Mouse (Mus musculus) C2C12 (cell line): Measurements from ENCODE around the gene Sh3glb2. TPM values are rescaled to one million over a fixed set of nuclear protein-coding genes. Genes with fewer than 3 reads are reported as not detected.

ENCODE experiments used
- H3K27me3 ChIP-seq: one replicate; pipeline ENCODE4 v1.6.1; 2011; ENCODE audit not compliant: control insufficient read depth, insufficient read depth, insufficient read length
- H3K36me3 ChIP-seq: one replicate; pipeline ENCODE4 v1.6.1; 2011; ENCODE audit not compliant: control insufficient read depth, insufficient read depth
- H3K4me3 ChIP-seq: one replicate; pipeline ENCODE4 v1.5.1; 2011; ENCODE audit warnings: mild to moderate bottlenecking, control low read depth; ENCODE audit not compliant: poor library complexity, insufficient read depth, severe bottlenecking
- H3K79me2 ChIP-seq: one replicate; pipeline ENCODE4 v1.6.1; 2011; ENCODE audit not compliant: control insufficient read depth, insufficient read depth
- H3K79me3 ChIP-seq: one replicate; pipeline ENCODE4 v1.6.1; 2011; ENCODE audit warnings: low read depth, control low read depth
- H3ac ChIP-seq: one replicate; pipeline ENCODE3; 2011; ENCODE audit warnings: low read depth; ENCODE audit not compliant: control insufficient read depth, insufficient read length
- CEBPB ChIP-seq: IDR thresholded peaks from one replicate; pipeline ENCODE4 v1.6.1; 2011; ENCODE audit warnings: low read depth, mild to moderate bottlenecking, control low read depth, moderate library complexity
- CTCF ChIP-seq: IDR thresholded peaks from one replicate; pipeline ENCODE4 v1.5.1; 2011; ENCODE audit not compliant: control insufficient read depth, insufficient read depth, insufficient read length
- FOSL1 ChIP-seq: IDR thresholded peaks from one replicate; pipeline ENCODE4 v1.8.0; 2011; ENCODE audit warnings: mild to moderate bottlenecking, low read length; ENCODE audit not compliant: poor library complexity, insufficient read depth, severe bottlenecking
- MAX ChIP-seq: IDR thresholded peaks from one replicate; pipeline ENCODE4 v1.6.1; 2011; ENCODE audit warnings: mild to moderate bottlenecking, control low read depth
- MYOD1 ChIP-seq: IDR thresholded peaks from one replicate; pipeline ENCODE4 v1.6.1; 2011; ENCODE audit warnings: low read depth; ENCODE audit not compliant: control insufficient read depth, insufficient read length
- MYOG ChIP-seq: IDR thresholded peaks from one replicate; pipeline ENCODE4 v1.6.1; 2011; ENCODE audit not compliant: control insufficient read depth, insufficient read length; ENCODE audit errors: extremely low read depth
- USF1 ChIP-seq: IDR thresholded peaks from one replicate; pipeline ENCODE4 v1.6.1; 2011; ENCODE audit warnings: low read depth, mild to moderate bottlenecking, control low read depth, moderate library complexity
- polyA plus RNA-seq: library from polyadenylated mRNA; unstranded; fragments of >200 nt; fragmentation: generic; extraction: Trizol; gene quantifications from one replicate; pipeline ENCODE4 v1.2.1, GENCODE M21; 2012; ENCODE audit warnings: missing spikeins

The Sh3glb2 gene
- polyA plus RNA-seq, 1 experiment: 60.0 TPM

DNA sequence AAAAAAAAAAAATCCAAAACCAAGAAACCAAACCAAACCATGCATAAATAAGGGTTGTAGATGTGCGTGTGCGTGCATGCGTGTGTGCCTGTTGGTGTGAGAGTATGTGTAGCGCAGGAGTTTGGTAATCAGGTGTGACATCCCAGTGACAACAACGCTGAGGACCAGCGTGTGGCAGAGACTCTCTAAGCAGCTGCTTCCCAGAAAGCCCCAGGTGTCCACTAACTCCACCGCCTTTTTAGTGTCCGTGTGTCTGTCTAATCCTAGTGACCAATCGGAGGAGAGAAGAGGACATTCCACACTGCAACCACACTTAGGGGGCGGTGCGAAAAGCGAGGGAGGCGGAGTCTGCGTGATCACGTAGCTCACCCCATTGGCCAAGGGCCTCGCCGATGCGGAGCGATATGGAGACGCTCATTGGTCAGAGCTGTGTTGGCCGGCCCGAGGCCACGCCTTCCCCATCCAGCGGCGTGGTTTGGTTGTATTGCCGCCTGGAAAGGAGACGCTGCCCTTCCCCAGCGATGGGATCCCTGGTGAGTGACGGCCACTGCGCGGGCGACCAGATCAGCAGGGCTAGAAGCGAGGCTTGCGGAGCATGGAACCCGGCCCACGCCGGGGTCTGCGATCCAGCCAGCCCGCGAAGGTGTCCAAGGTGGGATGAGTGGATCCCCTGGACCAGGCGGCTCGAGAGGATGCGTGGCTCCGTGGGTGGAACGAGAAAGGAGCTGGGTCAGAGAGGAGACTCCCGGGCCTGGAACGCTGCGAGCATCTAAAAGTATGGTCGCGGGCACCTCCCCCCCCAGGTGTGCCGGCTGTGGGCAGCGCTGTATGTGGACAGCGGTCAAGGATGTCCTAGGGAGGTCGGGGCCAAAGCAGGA, 4.9 kb upstream of the Sh3glb2 start, which contains the start of gene Miga2:
TSS of gene Miga2 (plus strand) at position 461 of the 878 bp plus-strand sequence.
- H3K27me3 ChIP-seq: no peaks in the 10 kb centered on the region
- H3K79me3 ChIP-seq: peaks cover 19% of the 10 kb centered on the region
- peak within 1 kb of the TSS; percentile 77 for H3ac ChIP-seq
- peak within 1 kb of the TSS; percentile 90 for H3K4me3 ChIP-seq
- peaks cover 16% of the 10 kb centered on the region for H3K36me3 ChIP-seq
- H3K79me2 ChIP-seq: peaks cover 36% of the 10 kb centered on the region
- TF ChIP-seq MYOD1 (peak; percentile 37), MAX (peak; percentile 40), MYOG (no peak)

DNA sequence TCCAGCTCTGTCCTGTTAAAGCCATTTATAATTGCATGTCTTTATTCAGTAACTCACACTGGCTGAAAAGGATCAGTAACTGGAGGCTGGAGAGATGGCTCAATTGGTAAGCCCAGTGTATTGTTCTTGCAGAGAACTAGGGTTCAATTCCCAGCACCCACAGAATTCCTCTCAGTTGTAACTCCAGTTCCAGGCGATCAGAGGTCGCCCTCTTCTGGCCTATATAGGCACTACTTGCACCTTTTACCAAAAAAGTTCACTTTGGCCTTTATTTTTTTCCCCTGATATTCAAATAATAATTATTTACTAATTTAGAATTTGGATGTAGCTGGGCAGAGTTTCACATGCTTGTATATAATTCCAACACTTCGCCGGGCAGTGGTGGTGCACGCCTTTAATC, 3.7 kb upstream of the Sh3glb2 start:
- H3ac ChIP-seq: no peak overlapping the region
- H3K36me3 ChIP-seq: peaks cover 5% of the 10 kb centered on the region
- H3K27me3 ChIP-seq: no peaks in the 10 kb centered on the region
- H3K79me3 ChIP-seq: peaks cover 26% of the 10 kb centered on the region
- peaks cover 47% of the 10 kb centered on the region for H3K79me2 ChIP-seq
- no peak overlapping the region for H3K4me3 ChIP-seq
- TF ChIP-seq CTCF (no peak), MYOG (no peak), USF1 (no peak), CEBPB (no peak), FOSL1 (no peak), MYOD1 (no peak), MAX (no peak)

DNA sequence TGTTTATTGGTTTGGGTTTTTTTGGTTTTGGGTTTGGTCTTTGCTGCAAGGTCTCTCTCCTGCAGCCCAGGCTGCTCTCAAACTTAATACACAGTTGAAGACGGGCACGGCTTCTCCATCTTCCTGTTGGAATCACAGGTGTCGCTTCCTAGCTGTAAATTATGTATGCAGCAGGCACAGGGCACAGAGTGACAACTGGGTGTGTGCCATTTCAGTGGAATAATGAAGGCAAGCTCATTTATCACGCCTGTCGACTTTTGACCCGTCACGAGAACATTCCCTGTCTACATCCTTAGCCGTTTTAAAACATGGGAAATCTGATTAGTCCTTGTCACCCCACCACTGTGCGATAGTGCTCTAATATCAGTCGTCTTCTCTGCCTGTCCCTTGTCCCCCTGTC, 1.5 kb upstream of the Sh3glb2 start:
- Histone ChIP-seq H3ac (no peak overlapping the region), H3K27me3 (no peaks in the 10 kb centered on the region), H3K4me3 (no peak overlapping the region), H3K79me3 (peaks cover 22% of the 10 kb centered on the region), H3K79me2 (peaks cover 49% of the 10 kb centered on the region), H3K36me3 (no peaks in the 10 kb centered on the region)
- no peak for TF ChIP-seq MAX
- TF ChIP-seq FOSL1: no peak
- TF ChIP-seq CEBPB: no peak
- no peak for TF ChIP-seq MYOD1
- TF ChIP-seq MYOG: no peak

GRCm38 (mm10) chr2:30357552-30358510, 1.3 kb downstream of the Sh3glb2 start:
- Histone ChIP-seq H3K36me3 (peaks cover 12% of the 10 kb centered on the region), H3K27me3 (no peaks in the 10 kb centered on the region), H3ac (peak overlapping the region; percentile 26), H3K4me3 (peak overlapping the region; percentile 65), H3K79me2 (peaks cover 33% of the 10 kb centered on the region), H3K79me3 (peaks cover 8% of the 10 kb centered on the region)
- TF ChIP-seq FOSL1: no peak
- no peak for TF ChIP-seq USF1
- no peak for TF ChIP-seq MAX
- TF ChIP-seq MYOD1: no peak
- TF ChIP-seq CTCF: no peak
- TF ChIP-seq CEBPB: no peak
- TF ChIP-seq MYOG: no peak

DNA sequence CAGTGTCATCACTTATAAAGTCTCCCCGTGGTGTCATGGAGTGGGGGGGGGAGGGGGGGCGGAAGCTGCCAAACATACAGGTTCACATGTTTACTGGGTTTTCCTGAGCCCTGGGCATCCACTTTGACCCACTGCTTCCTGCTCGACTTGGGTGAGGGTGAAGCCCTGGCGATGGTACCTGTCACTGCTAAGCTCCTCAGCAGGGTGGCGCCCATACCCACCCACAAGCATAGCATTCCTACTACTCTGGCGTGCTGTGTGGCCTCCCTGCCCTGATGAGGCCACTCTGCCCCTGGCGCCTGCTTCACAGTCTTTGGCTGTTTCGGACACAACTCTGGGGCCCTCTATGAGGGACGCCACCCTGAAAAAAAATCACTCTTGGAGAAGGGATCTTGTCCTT, 2.2 kb downstream of the Sh3glb2 start:
- Histone ChIP-seq H3K27me3 (no peaks in the 10 kb centered on the region), H3ac (no peak overlapping the region), H3K79me3 (peaks cover 8% of the 10 kb centered on the region), H3K79me2 (peaks cover 33% of the 10 kb centered on the region), H3K36me3 (peaks cover 16% of the 10 kb centered on the region), H3K4me3 (no peak overlapping the region)
- TF ChIP-seq MYOG (no peak), CTCF (no peak), USF1 (no peak), MAX (no peak), CEBPB (no peak), MYOD1 (no peak), FOSL1 (no peak)
